Mouse (Mus musculus) thymus, adult 2 months (tissue): ENCODE measurements around the gene Prss16.
"Not testable (repeated sequence)": the region's sequence is repeated elsewhere in the genome, so short reads cannot be mapped to it uniquely, and the experiment has no call there.

ENCODE experiments used
- CTCF ChIP-seq: fragments of 200-500 bp; IDR thresholded peaks from 2 replicates; pipeline ENCODE4 v1.5.1; 2012; ENCODE audit warnings: mild to moderate bottlenecking, control low read depth, low read length, moderate library complexity, borderline replicate concordance; ENCODE audit not compliant: control insufficient read depth, poor library complexity, insufficient read depth; ENCODE audit errors: extremely low read depth
- POLR2A ChIP-seq: fragments of 200-500 bp; IDR thresholded peaks from 2 replicates; pipeline ENCODE4 v1.6.1; 2012; ENCODE audit warnings: mild to moderate bottlenecking, low read length, control low read depth, moderate library complexity; ENCODE audit not compliant: control insufficient read depth, poor library complexity, insufficient read depth; ENCODE audit errors: extremely low read depth

- not testable (repeated sequence) for TF ChIP-seq CTCF
- TF ChIP-seq POLR2A: peak; percentile 73; the same call in 1 of the 2 replicates
These were observed 33.3 kb upstream of the Prss16 start, which contains the start of the genes Hist1h2ag and Hist1h2bj for GRCm38 (mm10) chr13:22042568-22043502.
